Mouse (Mus musculus): ENCODE measurements at regions not wholly inside any gene's neighbourhood (a gene's known extent, or its start where the extent isn't known, plus 50 kb on each side); places are given as distances from the start of the nearest gene placed in this dataset.
"Not testable (repeated sequence)": the region's sequence is repeated elsewhere in the genome, so short reads cannot be mapped to it uniquely, and the experiment has no call there.

DNA sequence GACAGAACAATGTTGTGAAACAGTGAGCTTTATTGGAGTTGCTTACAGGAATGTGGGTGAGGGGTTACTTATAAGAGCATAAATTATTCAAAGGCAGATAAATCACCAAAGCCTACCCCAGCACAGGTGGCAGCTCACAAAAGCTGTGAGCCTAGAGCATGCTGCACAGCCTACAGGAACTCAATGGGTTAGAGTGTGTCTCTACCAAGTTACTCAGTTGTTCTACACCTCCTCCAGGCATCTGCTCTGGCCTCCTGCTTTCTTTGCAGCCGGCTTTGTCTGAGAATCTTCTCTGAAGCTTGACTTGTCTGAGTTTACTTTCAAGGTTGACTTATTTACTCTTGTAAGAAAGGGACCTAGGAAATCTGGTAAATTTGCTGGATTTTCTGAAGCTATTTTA is 336.5 kb downstream of the Fscb start:
- no peak for DNase-seq (ENCODE audit: low spot score in 2 of 2)

GRCm38 (mm10) chr12:64116438-64116837 is 358.1 kb downstream of the Fscb start:
- DNase-seq (ENCODE audit: low spot score in 2 of 2): no peak

DNA sequence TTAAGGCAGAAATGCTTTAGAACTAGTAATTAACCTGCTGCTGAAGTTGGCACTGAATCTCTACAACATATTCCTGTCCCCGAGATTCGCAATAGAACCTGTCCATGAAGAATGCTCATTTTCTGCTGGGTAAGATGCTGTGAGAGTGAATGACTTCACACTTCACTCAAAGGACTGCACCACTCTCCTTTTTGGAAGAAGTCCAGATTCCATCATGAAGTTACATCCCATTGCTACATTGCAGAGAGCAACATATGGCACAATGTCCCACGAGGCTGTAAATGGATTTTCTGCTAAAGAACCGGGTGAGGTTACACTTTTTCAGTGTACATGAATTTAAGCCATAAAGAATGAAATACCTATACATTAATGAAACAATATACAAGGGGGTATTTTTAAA is 360.0 kb downstream of the Fscb start:
- no peak for DNase-seq (ENCODE audit: low spot score in 2 of 2)

- no peak for DNase-seq (ENCODE audit: low spot score in 2 of 2)
Observed at GRCm38 (mm10) chr12:64104214-64104613, 370.3 kb downstream of the Fscb start.

DNA sequence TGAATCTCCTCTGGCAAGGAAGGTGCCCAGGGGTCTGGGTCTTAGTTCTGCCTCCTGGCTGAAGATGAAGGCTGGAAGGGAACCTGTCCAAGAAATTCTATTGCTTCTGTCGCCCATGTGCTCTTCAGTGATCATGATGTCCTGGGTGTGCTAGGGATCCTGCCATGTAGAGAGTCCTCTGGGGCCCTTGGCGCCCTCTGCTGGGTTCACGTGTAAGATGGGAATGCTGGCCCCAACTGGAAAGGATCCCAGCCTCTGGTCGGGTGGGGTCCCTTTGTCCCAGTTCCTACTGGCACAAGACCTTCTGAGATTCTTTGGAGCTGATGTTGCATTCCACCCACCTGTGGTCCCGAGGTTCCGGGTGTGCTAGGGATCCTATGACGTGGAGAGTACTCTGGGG is 397.7 kb downstream of the Fscb start:
- DNase-seq (ENCODE audit: low spot score in 2 of 2): no peak

GRCm38 (mm10) chr12:64045528-64045927 is 429.0 kb downstream of the Fscb start:
- DNase-seq (ENCODE audit: low spot score in 2 of 2): peak; percentile 2 to 19

- DNase-seq (ENCODE audit: low spot score in 2 of 2): not testable (repeated sequence)
Observed at GRCm38 (mm10) chr12:64008631-64009030, 465.9 kb downstream of the Fscb start.
